Mouse (Mus musculus) embryonic fibroblast, embryonic 13.5 days (primary cell): ENCODE measurements around the gene Cep95.

ENCODE experiments used
- CTCF ChIP-seq: IDR thresholded peaks from 2 replicates; pipeline ENCODE4 v1.5.1; 2011; ENCODE audit warnings: mild to moderate bottlenecking, control low read depth, low read length, moderate library complexity, borderline replicate concordance; ENCODE audit not compliant: insufficient read depth
- POLR2A ChIP-seq: IDR thresholded peaks from 2 replicates; pipeline ENCODE4 v1.6.1; 2011; ENCODE audit warnings: low read depth, mild to moderate bottlenecking, control low read depth, low read length, moderate library complexity

DNA sequence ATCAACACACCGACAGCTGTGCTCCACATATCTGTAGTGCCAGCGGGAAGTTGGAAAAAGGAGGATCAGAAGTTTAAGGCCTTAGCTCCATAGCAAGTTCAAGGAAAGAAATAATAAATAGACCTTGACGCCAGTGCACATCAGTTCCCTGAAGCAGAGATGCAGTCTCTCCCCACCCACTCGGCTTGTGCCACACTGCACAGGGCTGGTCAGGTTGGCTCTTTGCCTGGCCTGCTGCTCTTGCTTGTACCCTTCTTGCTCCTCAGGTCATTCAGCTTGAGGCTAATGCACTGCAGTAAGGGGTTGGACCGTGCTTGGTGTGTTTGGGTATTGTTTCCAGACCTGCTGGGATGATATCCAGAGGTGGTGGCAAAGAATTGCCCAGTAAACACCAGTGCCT, 28.5 kb upstream of the Cep95 start:
- no peak for TF ChIP-seq CTCF
- no peak for TF ChIP-seq POLR2A
